In genomic region chr6:112815604-112816003, GRCm38 (mm10) we compare ENCODE assay signal across 23 mouse cellular contexts.
DNase-seq lines count a peak whose midpoint lies in the region; ATAC-seq lines count a peak whose summit lies in the region.
"Had no signal": no experiment of that assay in that cellular context is flagged by ENCODE, and none has a peak within 500 bp of the region (broad histone marks: within the 10 kb centered on the region; RNA-seq: fewer than 3 reads in every experiment).

No protein-coding gene starts in this region.

- 69% methylated on average over 6 of the region's 6 CpGs for WGBS in hindbrain, embryonic 10.5 days
- 38% methylated on average over 6 of the region's 6 CpGs for WGBS in hindbrain, embryonic 14.5 days
- 55% methylated on average over 6 of the region's 6 CpGs for WGBS in neural tube, embryonic 12.5 days
- WGBS in neural tube, embryonic 15.5 days = 46% methylated on average over 6 of the region's 6 CpGs
- WGBS in hindbrain, embryonic 13.5 days = 39% methylated on average over 6 of the region's 6 CpGs
- 53% methylated on average over 6 of the region's 6 CpGs for WGBS in stomach, embryonic 15.5 days

- peaks cover 73% of the 10 kb centered on the region for H3K4me1 ChIP-seq in hindbrain, embryonic 10.5 days (replicated peaks)
- peaks cover 44% of the 10 kb centered on the region for H3K4me1 ChIP-seq in hindbrain, embryonic 14.5 days (replicated peaks; ENCODE audit: control insufficient read depth, insufficient read depth, low read length)
- peaks cover 47% of the 10 kb centered on the region for H3K4me1 ChIP-seq in neural tube, embryonic 12.5 days
- peaks cover 38% of the 10 kb centered on the region for H3K4me1 ChIP-seq in neural tube, embryonic 15.5 days
- peaks cover 79% of the 10 kb centered on the region for H3K4me1 ChIP-seq in hindbrain, embryonic 13.5 days (replicated peaks)
- peaks cover 11% of the 10 kb centered on the region; the same call in 1 of the 2 replicates for H3K4me1 ChIP-seq in stomach, embryonic 15.5 days
- H3K4me1 ChIP-seq: liver, embryonic 13.5 days had no signal

- no peak overlapping the region for H3K9ac ChIP-seq in hindbrain, embryonic 14.5 days
- H3K9ac ChIP-seq in neural tube, embryonic 12.5 days = no peak overlapping the region
- H3K9ac ChIP-seq in neural tube, embryonic 15.5 days (replicated peaks) = no peak overlapping the region
- H3K9ac ChIP-seq in hindbrain, embryonic 13.5 days = no peak overlapping the region
- no peak overlapping the region for H3K9ac ChIP-seq in stomach, embryonic 15.5 days
- H3K9ac ChIP-seq: limb, embryonic 13.5 days; liver, embryonic 13.5 days had no signal

- H3K36me3 ChIP-seq in hindbrain, embryonic 10.5 days = peaks cover 58% of the 10 kb centered on the region
- no peaks in the 10 kb centered on the region; the same call in none of the 2 replicates for H3K36me3 ChIP-seq in hindbrain, embryonic 14.5 days (replicated peaks; ENCODE audit: control insufficient read depth, insufficient read depth)
- 0 out of 2 replicates have a peak, but pooled peaks cover 5% of the 10 kb centered on the region for H3K36me3 ChIP-seq in neural tube, embryonic 12.5 days
- H3K36me3 ChIP-seq in neural tube, embryonic 15.5 days = 0 out of 2 replicates have a peak, but pooled peaks cover 4% of the 10 kb centered on the region
- H3K36me3 ChIP-seq in hindbrain, embryonic 13.5 days = peaks cover 12% of the 10 kb centered on the region
- no peaks in the 10 kb centered on the region for H3K36me3 ChIP-seq in stomach, embryonic 15.5 days
- H3K36me3 ChIP-seq: G1E; liver, embryonic 13.5 days had no signal

- no peak for ATAC-seq in hindbrain, embryonic 14.5 days (ENCODE audit: low FRiP score)
- no peak for ATAC-seq in neural tube, embryonic 12.5 days (ENCODE audit: low FRiP score, low read depth)
- ATAC-seq in neural tube, embryonic 15.5 days (ENCODE audit: low FRiP score) = no peak
- ATAC-seq in hindbrain, embryonic 13.5 days (ENCODE audit: low FRiP score) = no peak
- ATAC-seq in stomach, embryonic 15.5 days (ENCODE audit: insufficient read depth, low FRiP score, low read depth) = no peak
- ATAC-seq: activated CD4-positive, CD25-positive, alpha-beta regulatory T cell, adult 4 months; intestine, postnatal 0 days; Patski had no signal

- peak overlapping the region; percentile 54 for H3K27ac ChIP-seq in hindbrain, embryonic 10.5 days
- H3K27ac ChIP-seq in hindbrain, embryonic 14.5 days = no peak overlapping the region
- H3K27ac ChIP-seq in neural tube, embryonic 12.5 days = 0 out of 2 replicates have a peak overlapping the region, but pooled peaks have one; percentile 51
- no peak overlapping the region for H3K27ac ChIP-seq in neural tube, embryonic 15.5 days (replicated peaks)
- peak overlapping the region; percentile 83 for H3K27ac ChIP-seq in hindbrain, embryonic 13.5 days
- 0 out of 2 replicates have a peak overlapping the region, but pooled peaks have one; percentile 55 for H3K27ac ChIP-seq in stomach, embryonic 15.5 days
- H3K27ac ChIP-seq: limb, embryonic 13.5 days; liver, embryonic 13.5 days had no signal

- H3K4me2 ChIP-seq in hindbrain, embryonic 14.5 days (replicated peaks) = no peak overlapping the region
- no peak overlapping the region for H3K4me2 ChIP-seq in neural tube, embryonic 12.5 days (replicated peaks)
- no peak overlapping the region for H3K4me2 ChIP-seq in neural tube, embryonic 15.5 days
- no peak overlapping the region for H3K4me2 ChIP-seq in hindbrain, embryonic 13.5 days
- no peak overlapping the region for H3K4me2 ChIP-seq in stomach, embryonic 15.5 days
- H3K4me2 ChIP-seq: heart, embryonic 11.5 days; limb, embryonic 13.5 days; liver, embryonic 13.5 days had no signal

- no peaks in the 10 kb centered on the region for H3K27me3 ChIP-seq in hindbrain, embryonic 10.5 days (ENCODE audit: insufficient read depth, poor library complexity, severe bottlenecking)
- H3K27me3 ChIP-seq in hindbrain, embryonic 14.5 days (ENCODE audit: control insufficient read depth, insufficient read depth, low read length) = no peaks in the 10 kb centered on the region
- H3K27me3 ChIP-seq in neural tube, embryonic 12.5 days (replicated peaks) = no peaks in the 10 kb centered on the region
- H3K27me3 ChIP-seq in neural tube, embryonic 15.5 days (replicated peaks) = no peaks in the 10 kb centered on the region
- no peaks in the 10 kb centered on the region for H3K27me3 ChIP-seq in hindbrain, embryonic 13.5 days
- no peaks in the 10 kb centered on the region for H3K27me3 ChIP-seq in stomach, embryonic 15.5 days (replicated peaks)
- H3K27me3 ChIP-seq: limb, embryonic 13.5 days; liver, embryonic 13.5 days; Patski had no signal

- no peaks in the 10 kb centered on the region for H3K9me3 ChIP-seq in hindbrain, embryonic 10.5 days
- H3K9me3 ChIP-seq in hindbrain, embryonic 14.5 days (ENCODE audit: control insufficient read depth, low read length) = no peaks in the 10 kb centered on the region
- no peaks in the 10 kb centered on the region for H3K9me3 ChIP-seq in neural tube, embryonic 12.5 days
- H3K9me3 ChIP-seq in neural tube, embryonic 15.5 days (replicated peaks) = no peaks in the 10 kb centered on the region
- H3K9me3 ChIP-seq in hindbrain, embryonic 13.5 days = no peaks in the 10 kb centered on the region
- H3K9me3 ChIP-seq in stomach, embryonic 15.5 days = no peaks in the 10 kb centered on the region
- H3K9me3 ChIP-seq: limb, embryonic 13.5 days; liver, embryonic 13.5 days had no signal

- no peak for DNase-seq in hindbrain, embryonic 10.5 days (ENCODE audit: low spot score)
- no peak for DNase-seq in hindbrain, embryonic 14.5 days (ENCODE audit: low spot score)
- no peak for DNase-seq in cerebellum, postnatal 25 days
- DNase-seq: adrenal gland, adult 8-10 months; cerebellum, adult 11-12 months; cerebellum, postnatal 10 days; gastrocnemius, postnatal 10 days; kidney, postnatal 25 days; liver, embryonic 13.5 days; lung, adult 2 months; lung, postnatal 14 days; right cerebral cortex, adult 18-20 months; thymus, postnatal 14 days had no signal

- H3K4me3 ChIP-seq in hindbrain, embryonic 10.5 days = no peak overlapping the region
- H3K4me3 ChIP-seq in hindbrain, embryonic 14.5 days (replicated peaks; ENCODE audit: low read length) = no peak overlapping the region
- no peak overlapping the region for H3K4me3 ChIP-seq in neural tube, embryonic 12.5 days
- no peak overlapping the region for H3K4me3 ChIP-seq in neural tube, embryonic 15.5 days (replicated peaks)
- no peak overlapping the region for H3K4me3 ChIP-seq in hindbrain, embryonic 13.5 days
- no peak overlapping the region for H3K4me3 ChIP-seq in stomach, embryonic 15.5 days (replicated peaks)
- H3K4me3 ChIP-seq: limb, embryonic 13.5 days; liver, embryonic 13.5 days had no signal

Comparison
In these comparisons a context has a peak if more than half of its experiments do, and no peak if none do; other contexts are left out.
1. H3K27ac ChIP-seq: peak in hindbrain, embryonic 10.5 days (single experiment), neural tube, embryonic 12.5 days (single experiment), hindbrain, embryonic 13.5 days (single experiment) and stomach, embryonic 15.5 days (single experiment); none in hindbrain, embryonic 14.5 days (single experiment) and neural tube, embryonic 15.5 days (single experiment).